Mouse (Mus musculus): ENCODE measurements at regions not wholly inside any gene's neighbourhood (a gene's known extent, or its start where the extent isn't known, plus 50 kb on each side); places are given as distances from the start of the nearest gene placed in this dataset.

- in situ Hi-C loops (cut with MboI; ENCODE audit: low pct_ligation_motif_present, low pct_unique_long_range_greater_than_20kb, low sequenced_read_pairs) = no loop called here
Measured at GRCm38 (mm10) chr8:6582732-6583131, 1477.6 kb upstream of the Slc10a2 start.

GRCm38 (mm10) chr8:6577868-6578634, 1472.9 kb upstream of the Slc10a2 start:
- Histone ChIP-seq H3K9ac (ENCODE audit: insufficient read depth, low read depth) (no peak overlapping the region), H3K4me1 (ENCODE audit: control insufficient read depth in 1 of 2, insufficient read depth in 2 of 2) (no peaks in the 10 kb centered on the region), H3K79me2 (replicated peaks; ENCODE audit: control insufficient read depth, extremely low read depth, insufficient read depth, poor library complexity, severe bottlenecking) (no peaks in the 10 kb centered on the region), H3K27ac (ENCODE audit: insufficient read depth, low read depth) (no peak overlapping the region), H3K27me3 (replicated peaks) (no peaks in the 10 kb centered on the region), H3K9me3 (replicated peaks; ENCODE audit: low read length) (peaks cover 34% of the 10 kb centered on the region), H3K36me3 (replicated peaks in 1 of 2; ENCODE audit: control insufficient read depth in 1 of 2, insufficient read depth in 1 of 2, low read length in 1 of 2) (no peaks in the 10 kb centered on the region), H3K4me2 (ENCODE audit: insufficient read depth, low read depth, poor library complexity, severe bottlenecking) (no peak overlapping the region), H3K4me3 (replicated peaks in 1 of 3; ENCODE audit: low read depth in 2 of 3, low read length in 2 of 3, poor library complexity in 1 of 3) (no peak overlapping the region)
- no peak for DNase-seq (ENCODE audit: extremely low read depth)
- dilution Hi-C loops (cut with MboI; ENCODE audit: extremely low pct_ligation_motif_present, extremely low pct_unique_long_range_greater_than_20kb, low sequenced_read_pairs) (no loop called here), in situ Hi-C loops (cut with MboI; ENCODE audit: low pct_ligation_motif_present, low pct_unique_long_range_greater_than_20kb, low sequenced_read_pairs) (no loop called here)
- TF ChIP-seq MAFK (IDR thresholded peaks at IDR 0.05; ENCODE audit: insufficient replicate concordance, low read length) = no peak
- no peak for TF ChIP-seq CHD2 (IDR thresholded peaks at IDR 0.05; ENCODE audit: low read length)
- no peak for TF ChIP-seq UBTF (IDR thresholded peaks at IDR 0.05; ENCODE audit: low read depth, low read length)
- TF ChIP-seq ELF1 (IDR thresholded peaks at IDR 0.05; ENCODE audit: low read depth, low read length) = no peak
- no peak for TF ChIP-seq GABPA (IDR thresholded peaks at IDR 0.05; ENCODE audit: insufficient replicate concordance, low read depth, low read length)
- no peak for TF ChIP-seq MEF2A (IDR thresholded peaks at IDR 0.05; ENCODE audit: borderline replicate concordance, low read depth, low read length)

More at GRCm38 (mm10) chr8:6582732-6583131, 1477.6 kb upstream of the Slc10a2 start:
- TF ChIP-seq HCFC1 (IDR thresholded peaks at IDR 0.05; ENCODE audit: low read depth, low read length) (no peak), SMC3 (IDR thresholded peaks at IDR 0.05; ENCODE audit: low read depth, low read length) (no peak), BHLHE40 (IDR thresholded peaks at IDR 0.05; ENCODE audit: low read depth, low read length) (no peak), MYC (IDR thresholded peaks at IDR 0.05; ENCODE audit: low read depth, low read length) (no peak), UBTF (IDR thresholded peaks at IDR 0.05; ENCODE audit: low read depth, low read length) (no peak), ELF1 (IDR thresholded peaks at IDR 0.05; ENCODE audit: low read depth, low read length) (no peak), CHD1 (IDR thresholded peaks at IDR 0.05; ENCODE audit: low read depth, low read length) (no peak)
- no peak overlapping the region for H3K4me2 ChIP-seq (ENCODE audit: insufficient read depth, low read depth, poor library complexity, severe bottlenecking)
- H3K9ac ChIP-seq (ENCODE audit: insufficient read depth, low read depth) = no peak overlapping the region
- no peak overlapping the region for H3K27ac ChIP-seq (ENCODE audit: insufficient read depth, low read depth)
- H3K4me3 ChIP-seq (replicated peaks in 1 of 3; ENCODE audit: low read depth in 2 of 3, low read length in 2 of 3, poor library complexity in 1 of 3) = no peak overlapping the region
- no peak for DNase-seq (ENCODE audit: extremely low read depth)
- H3K9me3 ChIP-seq (replicated peaks; ENCODE audit: low read length) = peaks cover 41% of the 10 kb centered on the region
- no peaks in the 10 kb centered on the region for H3K36me3 ChIP-seq (replicated peaks in 1 of 2; ENCODE audit: control insufficient read depth in 1 of 2, insufficient read depth in 1 of 2, low read length in 1 of 2)
- no peaks in the 10 kb centered on the region for H3K79me2 ChIP-seq (replicated peaks; ENCODE audit: control insufficient read depth, extremely low read depth, insufficient read depth, poor library complexity, severe bottlenecking)
- no peaks in the 10 kb centered on the region for H3K27me3 ChIP-seq (replicated peaks)
- H3K4me1 ChIP-seq (ENCODE audit: control insufficient read depth in 1 of 2, insufficient read depth in 2 of 2) = no peaks in the 10 kb centered on the region
- dilution Hi-C loops (cut with MboI; ENCODE audit: extremely low pct_ligation_motif_present, extremely low pct_unique_long_range_greater_than_20kb, low sequenced_read_pairs) = no loop called here

- no peaks in the 10 kb centered on the region for H3K36me3 ChIP-seq (replicated peaks in 1 of 2; ENCODE audit: control insufficient read depth in 1 of 2, insufficient read depth in 1 of 2, low read length in 1 of 2)
- TF ChIP-seq POLR2A (IDR thresholded peaks at IDR 0.05; ENCODE audit: low read depth, low read length) (no peak), RCOR1 (conservative IDR thresholded peaks at IDR 0.05; ENCODE audit: low read depth, low read length) (no peak), SMC3 (IDR thresholded peaks at IDR 0.05; ENCODE audit: low read depth, low read length) (no peak), TBP (conservative IDR thresholded peaks at IDR 0.05; ENCODE audit: low read depth, low read length) (no peak), EP300 (IDR thresholded peaks at IDR 0.05; ENCODE audit: low read length) (no peak), USF1 (IDR thresholded peaks at IDR 0.05; ENCODE audit: low read depth, low read length) (no peak)
- no peaks in the 10 kb centered on the region for H3K27me3 ChIP-seq (replicated peaks)
- no peaks in the 10 kb centered on the region for H3K79me2 ChIP-seq (replicated peaks; ENCODE audit: control insufficient read depth, extremely low read depth, insufficient read depth, poor library complexity, severe bottlenecking)
- dilution Hi-C loops (cut with MboI; ENCODE audit: extremely low pct_ligation_motif_present, extremely low pct_unique_long_range_greater_than_20kb, low sequenced_read_pairs) = no loop called here
- DNase-seq (ENCODE audit: extremely low read depth) = no peak
- no peak overlapping the region for H3K9ac ChIP-seq (ENCODE audit: insufficient read depth, low read depth)
- no peak overlapping the region for H3K27ac ChIP-seq (ENCODE audit: insufficient read depth, low read depth)
- in situ Hi-C loops (cut with MboI; ENCODE audit: low pct_ligation_motif_present, low pct_unique_long_range_greater_than_20kb, low sequenced_read_pairs) = no loop called here
- H3K4me2 ChIP-seq (ENCODE audit: insufficient read depth, low read depth, poor library complexity, severe bottlenecking) = no peak overlapping the region
- no peak overlapping the region for H3K4me3 ChIP-seq (replicated peaks in 1 of 3; ENCODE audit: low read depth in 2 of 3, low read length in 2 of 3, poor library complexity in 1 of 3)
- H3K4me1 ChIP-seq (ENCODE audit: control insufficient read depth in 1 of 2, insufficient read depth in 2 of 2) = no peaks in the 10 kb centered on the region
- H3K9me3 ChIP-seq (replicated peaks; ENCODE audit: low read length) = peaks cover 32% of the 10 kb centered on the region
Measured at GRCm38 (mm10) chr8:6575241-6575640, 1470.1 kb upstream of the Slc10a2 start.
